Mouse (Mus musculus): Measurements from ENCODE around the gene Ankdd1a. TPM values are rescaled to one million over a fixed set of nuclear protein-coding genes. Genes with fewer than 3 reads are reported as not detected.

Gene Ankdd1a
- polyA plus RNA-seq, 1 experiment from 2014 or later: not detected

DNA sequence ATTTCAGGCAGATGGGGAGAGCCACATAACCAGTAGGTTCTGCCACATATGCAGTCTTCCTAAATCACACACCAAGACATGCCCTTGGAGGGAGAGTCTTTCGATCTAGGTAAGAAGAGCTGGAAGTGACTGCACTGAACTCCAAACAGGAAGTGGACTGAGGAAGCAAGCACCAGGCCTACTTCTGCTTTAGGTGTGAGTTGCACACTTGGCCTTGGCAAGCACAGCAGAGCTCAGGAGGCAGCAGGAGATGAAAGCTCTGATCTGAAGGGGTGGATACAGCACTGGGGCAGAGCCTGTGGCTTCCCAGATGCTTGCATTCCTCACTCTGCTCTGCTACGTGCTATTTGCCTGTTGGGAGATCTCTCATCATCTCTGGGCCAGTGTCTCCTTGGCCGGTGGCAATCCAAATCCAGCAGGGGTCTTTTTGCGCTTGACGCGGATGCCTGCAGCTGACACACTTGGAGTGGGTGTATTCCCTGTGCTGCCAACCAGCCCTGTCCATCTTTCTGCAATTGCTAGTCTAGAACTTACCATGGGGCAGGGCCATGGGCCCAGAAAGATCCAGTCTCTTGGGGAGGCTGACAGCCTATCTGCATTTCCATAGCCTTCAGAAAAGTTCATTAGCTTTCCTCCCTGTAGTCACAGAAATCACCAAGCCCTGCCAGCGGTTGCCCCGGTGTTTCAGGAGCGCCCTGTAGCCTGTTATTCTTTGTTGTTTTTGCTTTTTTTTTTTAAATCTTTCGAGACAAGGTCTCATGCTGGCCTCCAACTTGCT lies 25.8 kb upstream of the Ankdd1a start:
- H3K9ac ChIP-seq: peak overlapping the region; percentile 41
- no peak overlapping the region for H3K4me2 ChIP-seq
- H3K4me3 ChIP-seq (replicated peaks): no peak overlapping the region
- 67% methylated on average over 10 of the region's 10 CpGs for WGBS (ENCODE audit: insufficient replicate concordance)
- no peak for DNase-seq
- H3K27ac ChIP-seq: peak overlapping the region; percentile 83
- no peak for ATAC-seq (ENCODE audit: low read depth)
- H3K36me3 ChIP-seq: no peaks in the 10 kb centered on the region
- peaks cover 82% of the 10 kb centered on the region for H3K4me1 ChIP-seq (replicated peaks)
- no peaks in the 10 kb centered on the region for H3K27me3 ChIP-seq
- H3K9me3 ChIP-seq (replicated peaks): no peaks in the 10 kb centered on the region

DNA sequence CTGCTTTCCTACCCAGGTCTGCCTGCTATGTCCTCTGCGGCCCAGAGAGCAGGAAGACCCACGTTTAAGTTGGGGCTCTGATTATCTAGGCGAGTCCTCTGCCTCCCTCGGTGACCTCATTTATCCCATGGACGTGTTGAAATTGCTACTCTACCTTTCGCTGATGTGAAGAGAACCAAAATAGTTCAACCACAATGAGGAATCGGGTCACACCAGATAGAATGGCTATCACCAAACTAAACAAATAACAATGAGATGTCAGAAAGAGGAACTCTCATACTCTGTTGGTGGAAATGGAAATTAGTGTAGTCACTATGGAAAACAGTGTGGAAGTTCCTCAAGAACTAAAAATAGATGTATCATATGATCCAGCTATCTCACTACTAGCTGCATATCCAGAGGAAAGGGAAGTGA lies 22.1 kb upstream of the Ankdd1a start:
- no peak for DNase-seq

DNA sequence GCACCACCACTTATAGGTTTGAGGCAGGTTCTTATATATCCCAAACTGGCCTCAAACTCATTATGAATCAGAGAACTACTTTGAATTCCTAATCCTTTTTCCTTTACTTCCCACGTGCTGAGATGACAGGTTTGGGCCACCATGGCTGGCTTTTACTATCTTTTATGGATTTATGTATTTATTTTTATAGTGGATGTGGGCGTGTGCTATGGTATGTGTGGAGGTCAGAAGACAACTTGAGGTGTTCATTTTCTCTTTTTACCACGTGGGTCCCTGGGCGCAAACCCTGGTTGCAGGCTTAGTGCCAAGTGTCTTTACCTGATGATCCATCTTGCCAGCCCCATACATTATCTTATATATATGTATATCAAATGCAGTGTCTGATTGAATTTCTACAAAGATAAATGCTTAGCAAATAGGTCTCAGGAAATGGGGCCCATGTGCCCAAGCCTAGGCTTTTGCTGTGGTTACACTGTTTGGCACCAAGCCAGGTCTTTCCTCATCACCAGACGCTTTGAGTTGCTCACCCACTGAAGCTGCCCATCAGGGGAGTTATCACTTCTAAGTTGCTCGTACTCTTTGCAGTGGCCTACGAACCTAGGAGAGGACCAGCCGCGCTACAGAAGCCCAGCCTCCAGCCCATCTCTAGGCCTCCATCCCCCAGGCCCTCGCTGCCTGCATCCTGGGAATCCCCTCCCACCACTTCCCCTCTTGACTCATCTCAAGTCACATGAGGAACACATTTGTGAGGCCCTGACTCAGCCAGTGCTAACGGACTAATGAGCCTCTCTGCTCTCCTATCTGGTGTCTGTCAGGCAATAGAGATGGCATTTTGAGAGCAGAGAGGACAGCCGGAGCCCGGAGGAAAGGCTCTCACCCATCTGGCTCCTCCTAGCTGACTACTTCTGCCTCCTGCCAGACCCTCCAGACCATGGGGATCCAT lies 21.4 kb upstream of the Ankdd1a start:
- DNase-seq (no peak), ATAC-seq (ENCODE audit: low read depth) (peak; percentile 66)
- Histone ChIP-seq H3K4me2 (peak overlapping the region; percentile 20; the same call in 1 of the 2 replicates), H3K9me3 (replicated peaks) (no peaks in the 10 kb centered on the region), H3K9ac (peak overlapping the region; percentile 53; the same call in 1 of the 2 replicates), H3K27me3 (no peaks in the 10 kb centered on the region), H3K27ac (peak overlapping the region; percentile 87), H3K4me3 (replicated peaks) (no peak overlapping the region), H3K36me3 (no peaks in the 10 kb centered on the region), H3K4me1 (replicated peaks) (peaks cover 68% of the 10 kb centered on the region)
- WGBS (ENCODE audit: insufficient replicate concordance): 31% methylated on average over 13 of the region's 13 CpGs

More for the DNA sequence above, 22.1 kb upstream of the Ankdd1a start:
- peak overlapping the region; percentile 20; the same call in 1 of the 2 replicates for H3K4me2 ChIP-seq
- no peaks in the 10 kb centered on the region for H3K9me3 ChIP-seq (replicated peaks)
- WGBS (ENCODE audit: insufficient replicate concordance): 11% methylated on average over 7 of the region's 7 CpGs
- H3K4me3 ChIP-seq (replicated peaks): no peak overlapping the region
- H3K27ac ChIP-seq: peak overlapping the region; percentile 87
- ATAC-seq (ENCODE audit: low read depth): no peak
- H3K36me3 ChIP-seq: no peaks in the 10 kb centered on the region
- H3K27me3 ChIP-seq: no peaks in the 10 kb centered on the region
- peaks cover 72% of the 10 kb centered on the region for H3K4me1 ChIP-seq (replicated peaks)
- peak overlapping the region; percentile 53 for H3K9ac ChIP-seq

DNA sequence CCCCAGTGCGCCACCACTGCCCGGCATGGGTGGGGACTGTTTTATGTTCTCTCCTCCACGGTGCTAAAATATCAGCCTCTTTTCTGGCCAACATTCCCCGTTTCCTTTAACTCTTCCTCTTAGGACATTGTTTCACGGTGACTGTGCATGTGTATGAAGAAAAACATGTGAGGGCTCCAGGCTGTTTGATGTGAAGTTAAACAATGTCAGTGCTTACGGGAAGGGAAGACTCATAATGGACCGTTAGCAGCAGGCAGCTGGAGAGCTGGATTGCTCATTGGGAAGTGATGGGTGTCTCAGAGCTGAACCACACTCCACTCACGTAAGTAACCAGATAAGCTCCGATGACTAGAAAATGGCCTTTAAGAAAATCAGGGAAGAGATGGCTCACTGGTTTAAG lies 19.7 kb upstream of the Ankdd1a start:
- no peaks in the 10 kb centered on the region for H3K27me3 ChIP-seq
- no peak overlapping the region for H3K4me3 ChIP-seq (replicated peaks)
- H3K9me3 ChIP-seq (replicated peaks): no peaks in the 10 kb centered on the region
- no peak overlapping the region for H3K9ac ChIP-seq
- ATAC-seq (ENCODE audit: low read depth) (no peak), DNase-seq (no peak)
- WGBS (ENCODE audit: insufficient replicate concordance): 71% methylated on average over 9 of the region's 9 CpGs
- 0 out of 2 replicates have a peak overlapping the region, but pooled peaks have one; percentile 7 for H3K27ac ChIP-seq
- H3K4me1 ChIP-seq (replicated peaks): peaks cover 67% of the 10 kb centered on the region
- H3K36me3 ChIP-seq: no peaks in the 10 kb centered on the region
- H3K4me2 ChIP-seq: no peak overlapping the region

DNA sequence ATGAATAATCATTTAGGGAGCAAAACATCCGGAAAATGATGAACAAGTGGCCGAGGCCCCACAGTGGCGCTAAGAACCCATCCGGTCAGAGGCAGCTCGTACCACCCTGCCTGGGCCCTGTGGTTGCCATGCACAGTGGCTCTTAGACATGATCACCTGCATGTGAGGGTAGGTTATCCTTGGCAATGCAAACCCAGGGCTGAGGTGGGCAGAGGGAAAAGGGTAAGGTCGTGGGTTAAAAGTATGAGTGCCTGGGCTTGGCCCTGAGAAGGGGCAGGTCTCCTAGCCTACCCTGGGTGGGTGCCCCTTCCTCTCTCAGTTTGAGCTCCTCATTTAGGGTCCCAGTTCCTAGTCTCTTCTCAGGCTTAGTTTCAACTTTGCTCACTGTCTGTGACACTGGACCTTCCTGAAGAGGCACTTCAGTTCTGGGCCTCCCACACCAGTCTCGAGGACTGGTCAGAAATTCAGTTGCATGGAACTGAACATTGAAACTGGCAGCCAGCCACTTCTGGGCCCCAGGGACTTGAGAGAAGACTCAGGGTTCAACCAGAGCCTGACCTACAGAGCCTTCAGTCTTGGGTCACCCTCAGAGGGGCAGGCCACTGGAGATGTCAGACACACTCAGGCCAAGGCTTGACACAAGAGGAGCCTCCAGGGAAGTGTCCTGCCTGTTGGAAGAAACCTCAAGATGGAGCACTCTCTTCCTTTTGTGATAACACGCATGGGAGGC lies 18.1 kb upstream of the Ankdd1a start:
- Histone ChIP-seq H3K4me1 (replicated peaks) (peaks cover 80% of the 10 kb centered on the region), H3K9ac (0 out of 2 replicates have a peak overlapping the region, but pooled peaks have one; percentile 3)
- no peak for DNase-seq

DNA sequence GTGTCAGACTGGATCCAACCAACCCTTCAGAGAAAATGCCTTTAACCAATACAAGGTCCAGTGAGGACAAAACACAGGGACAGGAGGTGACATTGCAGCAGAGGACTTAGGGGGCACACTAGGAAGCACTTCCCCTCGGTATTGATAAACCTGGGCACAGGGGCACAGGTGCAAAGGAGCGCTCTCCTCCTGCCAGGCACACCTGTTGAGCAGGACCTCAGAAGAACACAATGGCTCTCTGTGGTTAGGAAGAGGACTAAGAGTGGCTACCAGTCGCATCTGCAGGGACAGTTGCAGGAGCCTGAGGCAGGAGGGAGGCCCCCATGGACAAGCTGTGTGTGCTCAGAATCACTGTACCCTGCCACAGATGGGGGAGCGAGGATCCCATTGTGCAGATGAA lies 16.5 kb upstream of the Ankdd1a start:
- peaks cover 75% of the 10 kb centered on the region for H3K4me1 ChIP-seq (replicated peaks)

More for the DNA sequence above, 18.1 kb upstream of the Ankdd1a start:
- peak overlapping the region; percentile 37; the same call in 1 of the 2 replicates for H3K27ac ChIP-seq
- H3K9me3 ChIP-seq (replicated peaks): no peaks in the 10 kb centered on the region
- H3K4me3 ChIP-seq (replicated peaks): no peak overlapping the region
- ATAC-seq (ENCODE audit: low read depth): no peak
- H3K4me2 ChIP-seq: no peak overlapping the region
- no peaks in the 10 kb centered on the region for H3K36me3 ChIP-seq
- 77% methylated on average over 8 of the region's 8 CpGs for whole genome bisulfite sequencing (ENCODE audit: insufficient replicate concordance)
- H3K27me3 ChIP-seq: no peaks in the 10 kb centered on the region

DNA sequence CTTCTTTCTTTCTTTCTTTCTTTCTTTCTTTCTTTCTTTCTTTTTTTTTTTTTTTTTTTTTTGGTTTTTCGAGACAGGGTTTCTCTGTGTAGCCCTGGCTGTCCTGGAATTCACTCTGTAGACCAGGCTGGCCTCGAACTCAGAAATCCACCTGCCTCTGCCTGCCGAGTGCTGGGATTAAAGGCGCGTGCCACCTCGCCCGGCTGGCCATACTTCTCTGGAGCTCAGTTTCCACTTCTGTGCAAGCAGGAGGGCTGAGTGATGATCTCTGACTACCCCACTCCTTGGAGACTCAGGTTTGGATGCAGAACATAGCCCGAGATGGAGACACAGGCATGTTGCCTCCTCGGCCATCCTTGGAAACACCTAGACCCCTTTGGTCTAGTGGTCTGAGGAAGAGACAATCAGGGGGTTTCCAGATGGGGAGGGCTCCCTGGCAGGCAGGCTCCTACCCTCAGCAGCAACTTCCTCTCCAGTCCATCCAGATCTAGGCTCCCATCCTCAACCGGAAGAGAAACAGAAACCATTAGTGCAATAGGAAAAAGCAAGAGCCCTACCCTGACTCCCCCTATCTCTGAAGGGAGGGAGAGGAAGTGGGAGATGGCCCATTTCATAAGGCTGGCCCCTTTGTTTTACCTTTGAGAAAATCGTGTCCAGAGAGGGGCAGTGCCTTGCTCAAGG lies 15.9 kb upstream of the Ankdd1a start:
- no peak overlapping the region for H3K9ac ChIP-seq
- H3K4me2 ChIP-seq: no peak overlapping the region
- no peaks in the 10 kb centered on the region for H3K36me3 ChIP-seq
- H3K4me1 ChIP-seq (replicated peaks): peaks cover 73% of the 10 kb centered on the region
- no peak overlapping the region for H3K4me3 ChIP-seq (replicated peaks)
- no peak for ATAC-seq (ENCODE audit: low read depth)
- no peaks in the 10 kb centered on the region for H3K27me3 ChIP-seq
- H3K27ac ChIP-seq: peak overlapping the region; percentile 58
- DNase-seq: no peak
- H3K9me3 ChIP-seq (replicated peaks): no peaks in the 10 kb centered on the region
- WGBS (ENCODE audit: insufficient replicate concordance): 54% methylated on average over 10 of the region's 11 CpGs

More for the DNA sequence above, 16.5 kb upstream of the Ankdd1a start:
- Histone ChIP-seq H3K27ac (peak overlapping the region; percentile 58), H3K27me3 (no peaks in the 10 kb centered on the region), H3K4me3 (replicated peaks) (no peak overlapping the region), H3K9ac (no peak overlapping the region), H3K4me2 (no peak overlapping the region), H3K36me3 (no peaks in the 10 kb centered on the region), H3K9me3 (replicated peaks) (no peaks in the 10 kb centered on the region)
- ATAC-seq (ENCODE audit: low read depth) (no peak), DNase-seq (no peak)
- WGBS (ENCODE audit: insufficient replicate concordance): 73% methylated on average over 4 of the region's 4 CpGs

DNA sequence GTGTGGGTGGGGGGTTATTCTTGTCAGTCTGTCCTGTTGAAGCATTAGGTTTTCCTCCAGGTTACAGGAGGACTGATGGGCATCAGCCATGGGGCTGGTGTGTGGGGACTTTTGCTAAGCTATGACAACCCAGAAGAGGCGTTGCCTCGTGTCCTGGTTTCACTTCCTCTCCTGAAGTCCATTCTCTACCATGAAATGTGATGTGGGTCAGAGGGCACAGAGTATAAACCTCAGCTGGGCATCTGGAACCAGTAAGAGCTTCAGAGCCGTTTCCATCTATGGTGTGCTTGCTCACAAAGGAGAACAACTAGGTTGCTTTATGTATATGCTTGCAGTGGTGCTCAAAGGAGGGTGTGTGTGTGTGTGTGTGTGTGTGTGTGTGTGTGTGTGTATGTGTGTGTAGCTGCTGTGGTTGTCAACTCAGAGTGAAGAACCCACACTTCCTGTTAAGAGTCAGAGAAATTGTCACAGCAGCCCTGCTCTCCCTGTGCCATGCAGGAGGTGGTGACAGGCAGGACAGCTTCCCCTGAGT lies 15.3 kb upstream of the Ankdd1a start:
- ATAC-seq (ENCODE audit: low read depth): no peak; the same call in 1 of the 2 replicates
- no peak overlapping the region for H3K4me2 ChIP-seq
- peak overlapping the region; percentile 22; the same call in 1 of the 2 replicates for H3K9ac ChIP-seq
- H3K4me1 ChIP-seq (replicated peaks): peaks cover 73% of the 10 kb centered on the region
- WGBS (ENCODE audit: insufficient replicate concordance): 30% methylated on average over 3 of the region's 3 CpGs
- H3K27ac ChIP-seq: peak overlapping the region; percentile 22
- H3K9me3 ChIP-seq (replicated peaks): no peaks in the 10 kb centered on the region
- no peak for DNase-seq
- H3K36me3 ChIP-seq: no peaks in the 10 kb centered on the region
- no peak overlapping the region for H3K4me3 ChIP-seq (replicated peaks)
- H3K27me3 ChIP-seq: no peaks in the 10 kb centered on the region

DNA sequence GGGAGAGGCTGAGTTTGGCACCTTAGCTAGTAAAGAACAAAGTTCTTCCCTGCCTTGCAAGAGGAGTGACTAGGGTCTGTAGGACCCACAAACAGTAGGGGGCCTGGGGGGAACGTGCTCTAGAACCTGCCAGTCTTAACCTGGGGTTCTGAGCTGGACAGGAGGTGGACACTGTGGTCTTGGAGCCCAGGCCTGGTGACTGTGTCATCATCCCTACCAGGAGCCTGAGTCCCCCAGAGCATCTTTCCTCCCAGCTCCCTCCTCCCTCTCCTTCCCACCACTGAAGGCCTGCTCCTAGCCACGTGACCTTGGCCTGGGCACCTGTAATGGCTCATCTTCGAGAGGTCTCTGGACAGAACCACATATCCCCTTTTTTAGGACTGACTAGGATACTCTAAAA lies 14.1 kb upstream of the Ankdd1a start:
- DNase-seq (no peak), ATAC-seq (ENCODE audit: low read depth) (no peak)
- H3K4me3 ChIP-seq (replicated peaks): no peak overlapping the region
- H3K27ac ChIP-seq: no peak overlapping the region; the same call in 1 of the 2 replicates
- no peak overlapping the region for H3K9ac ChIP-seq
- no peak overlapping the region for H3K4me2 ChIP-seq
- no peaks in the 10 kb centered on the region for H3K27me3 ChIP-seq
- 82% methylated on average over 3 of the region's 3 CpGs for WGBS (ENCODE audit: insufficient replicate concordance)
- peaks cover 75% of the 10 kb centered on the region for H3K4me1 ChIP-seq (replicated peaks)
- H3K36me3 ChIP-seq: no peaks in the 10 kb centered on the region
- H3K9me3 ChIP-seq (replicated peaks): no peaks in the 10 kb centered on the region

DNA sequence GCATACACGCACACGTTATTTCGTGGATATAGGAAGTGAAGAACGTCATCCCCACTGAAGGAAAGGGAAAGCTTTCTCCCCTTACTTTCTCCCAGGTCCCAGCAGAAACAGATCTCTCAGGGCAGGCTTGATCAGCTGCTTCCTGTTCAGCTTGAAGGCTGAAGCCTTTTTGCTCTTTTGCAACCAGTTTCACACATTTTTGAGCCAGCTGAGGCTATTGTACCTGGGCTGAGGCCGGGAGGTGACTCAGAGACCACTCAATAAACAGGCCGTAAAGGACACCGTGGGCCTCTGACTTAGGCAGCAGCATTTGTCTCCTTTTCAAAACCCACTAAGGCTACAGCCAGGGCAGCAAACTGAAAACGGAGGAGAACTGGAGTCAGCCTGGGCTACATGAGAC lies 13.0 kb upstream of the Ankdd1a start:
- Histone ChIP-seq H3K9me3 (replicated peaks) (no peaks in the 10 kb centered on the region), H3K9ac (peak overlapping the region; percentile 15; the same call in 1 of the 2 replicates), H3K27ac (peak overlapping the region; percentile 60), H3K4me2 (no peak overlapping the region), H3K4me3 (replicated peaks) (no peak overlapping the region), H3K4me1 (replicated peaks) (peaks cover 77% of the 10 kb centered on the region), H3K36me3 (no peaks in the 10 kb centered on the region), H3K27me3 (no peaks in the 10 kb centered on the region)
- DNase-seq (no peak), ATAC-seq (ENCODE audit: low read depth) (no peak)
- WGBS (ENCODE audit: insufficient replicate concordance): 59% methylated on average over 8 of the region's 8 CpGs

Measured in liver, embryonic 13.5 days (tissue).